ENCODE assay signal across 23 mouse cellular contexts in the genomic region with DNA sequence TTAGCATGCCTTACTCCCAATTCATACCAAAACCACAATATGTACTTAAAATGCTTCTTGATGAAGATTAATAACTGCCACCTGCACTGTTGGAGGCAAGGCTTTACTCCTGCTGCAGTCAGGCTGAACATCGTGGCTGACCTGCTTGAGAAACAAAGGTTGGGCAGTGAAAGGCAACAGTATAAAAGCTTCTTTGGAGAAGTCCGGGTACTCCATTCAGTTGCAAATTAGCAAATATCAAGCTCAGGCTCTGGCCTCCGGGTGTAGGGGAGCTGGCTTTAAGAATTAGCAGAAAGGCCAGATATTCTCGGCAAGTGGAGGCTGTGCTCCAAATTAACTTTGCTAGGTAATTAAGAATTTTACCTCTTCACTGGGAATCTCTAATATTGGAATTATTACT.
A peak's percentile ranks its signal among the peaks of the same experiment; 100 is the strongest.
DNase-seq lines count a peak whose midpoint lies in the region; ATAC-seq and TF ChIP-seq lines count a peak whose summit lies in the region.
"Had no signal": no experiment of that assay in that cellular context is flagged by ENCODE, and none has a peak within 500 bp of the region (broad histone marks: within the 10 kb centered on the region; RNA-seq: fewer than 3 reads in every experiment).

No protein-coding gene starts in this region.

- H3K36me3 ChIP-seq in ES-E14 (ENCODE audit: control insufficient read depth, insufficient read depth, low read length, poor library complexity, severe bottlenecking), result no peaks in the 10 kb centered on the region
- H3K36me3 ChIP-seq in hindbrain, embryonic 13.5 days, result no peaks in the 10 kb centered on the region
- no peaks in the 10 kb centered on the region for H3K36me3 ChIP-seq in hindbrain, embryonic 11.5 days (ENCODE audit: control insufficient read depth, insufficient read depth, low read length)
- H3K36me3 ChIP-seq: embryonic facial prominence, embryonic 13.5 days; embryonic facial prominence, embryonic 15.5 days; forebrain, embryonic 10.5 days; forebrain, embryonic 12.5 days had no signal

- H3K27ac ChIP-seq in ES-E14 (ENCODE audit: insufficient read depth, low read depth, low read length, poor library complexity, severe bottlenecking), result no peak overlapping the region
- no peak overlapping the region for H3K27ac ChIP-seq in hindbrain, embryonic 13.5 days
- H3K27ac ChIP-seq in hindbrain, embryonic 11.5 days (ENCODE audit: low read depth, low read length), result no peak overlapping the region
- H3K27ac ChIP-seq: embryonic facial prominence, embryonic 13.5 days; embryonic facial prominence, embryonic 15.5 days; forebrain, embryonic 10.5 days; forebrain, embryonic 12.5 days had no signal

- WGBS in hindbrain, embryonic 13.5 days, result 21% methylated on average over 4 of the region's 4 CpGs
- WGBS in hindbrain, embryonic 11.5 days, result 40% methylated on average over 4 of the region's 4 CpGs

- ATAC-seq in hindbrain, embryonic 13.5 days (ENCODE audit: low FRiP score), result no peak
- ATAC-seq in hindbrain, embryonic 11.5 days (ENCODE audit: low FRiP score), result no peak
- ATAC-seq: forebrain, embryonic 14.5 days; forebrain, embryonic 16.5 days had no signal

- DNase-seq in ES-CJ7 (ENCODE audit: low read depth, low spot score) (peak; percentile 56), ES-E14 (ENCODE audit: low read depth, low spot score) (peak; percentile 36), ZHBTc4 (ENCODE audit: low read depth, low spot score) (peak; percentile 72)
- DNase-seq in hindbrain, embryonic 11.5 days (ENCODE audit: low spot score), result no peak
- no peak for DNase-seq in left cerebral cortex, adult 11 months (ENCODE audit: low spot score)
- DNase-seq: adrenal gland, adult 2 months; adrenal gland, postnatal 10 days; adrenal gland, postnatal 25 days; cerebellum, adult 11 months; cerebellum, adult 18-20 months; cerebellum, adult 8-10 months; cerebellum, adult 9-11 months; cerebellum, postnatal 14 days; cerebellum, postnatal 36 days; embryo, embryonic 11 days had no signal

- H3K9me3 ChIP-seq in ES-E14 (ENCODE audit: control insufficient read depth, insufficient read depth, low read depth, low read length), result peaks cover 1% of the 10 kb centered on the region; the same call in 1 of the 2 replicates
- H3K9me3 ChIP-seq in hindbrain, embryonic 13.5 days, result peaks cover 11% of the 10 kb centered on the region; the same call in 1 of the 2 replicates
- no peaks in the 10 kb centered on the region for H3K9me3 ChIP-seq in hindbrain, embryonic 11.5 days (ENCODE audit: control insufficient read depth, low read length)
- H3K9me3 ChIP-seq: embryonic facial prominence, embryonic 15.5 days had no signal

- H3K9ac ChIP-seq in ES-E14 (ENCODE audit: insufficient read depth, low read depth, low read length, poor library complexity, severe bottlenecking), result no peak overlapping the region
- no peak overlapping the region for H3K9ac ChIP-seq in hindbrain, embryonic 13.5 days
- H3K9ac ChIP-seq in hindbrain, embryonic 11.5 days (ENCODE audit: low read depth, low read length), result no peak overlapping the region
- H3K9ac ChIP-seq: embryonic facial prominence, embryonic 13.5 days; embryonic facial prominence, embryonic 15.5 days; forebrain, embryonic 12.5 days had no signal

- in situ Hi-C loops in ES-E14 (cut with MboI; ENCODE audit: low sequenced_read_pairs in 2 of 2, unreplicated experiment in 2 of 2), result no loop called here

- no peak overlapping the region for H3K4me2 ChIP-seq in hindbrain, embryonic 13.5 days
- H3K4me2 ChIP-seq in hindbrain, embryonic 11.5 days (replicated peaks; ENCODE audit: low read depth, low read length), result no peak overlapping the region
- H3K4me2 ChIP-seq: embryonic facial prominence, embryonic 13.5 days; embryonic facial prominence, embryonic 15.5 days; forebrain, embryonic 12.5 days had no signal

- H3K27me3 ChIP-seq in hindbrain, embryonic 13.5 days, result no peaks in the 10 kb centered on the region
- no peaks in the 10 kb centered on the region for H3K27me3 ChIP-seq in hindbrain, embryonic 11.5 days (ENCODE audit: control insufficient read depth, insufficient read depth, low read length)
- H3K27me3 ChIP-seq: embryonic facial prominence, embryonic 13.5 days; embryonic facial prominence, embryonic 15.5 days; forebrain, embryonic 12.5 days had no signal

- H3K4me3 ChIP-seq in ES-E14 (ENCODE audit: insufficient read depth in 1 of 2, low read depth in 1 of 2, low read length in 2 of 2, poor library complexity in 1 of 2, severe bottlenecking in 1 of 2), result no peak overlapping the region
- no peak overlapping the region for H3K4me3 ChIP-seq in hindbrain, embryonic 13.5 days
- H3K4me3 ChIP-seq in hindbrain, embryonic 11.5 days (ENCODE audit: low read depth, low read length), result no peak overlapping the region
- H3K4me3 ChIP-seq: embryonic facial prominence, embryonic 13.5 days; embryonic facial prominence, embryonic 15.5 days; erythroblast, embryonic 14.5 days; forebrain, embryonic 10.5 days; forebrain, embryonic 12.5 days had no signal

- H3K4me1 ChIP-seq in ES-E14 (ENCODE audit: control insufficient read depth in 2 of 2, insufficient read depth in 2 of 2, low read length in 2 of 2, poor library complexity in 1 of 2), result no peaks in the 10 kb centered on the region
- H3K4me1 ChIP-seq in hindbrain, embryonic 13.5 days (replicated peaks), result no peaks in the 10 kb centered on the region
- H3K4me1 ChIP-seq in hindbrain, embryonic 11.5 days (replicated peaks; ENCODE audit: control insufficient read depth, insufficient read depth, low read length), result no peaks in the 10 kb centered on the region
- H3K4me1 ChIP-seq: embryonic facial prominence, embryonic 13.5 days; embryonic facial prominence, embryonic 15.5 days; forebrain, embryonic 10.5 days; forebrain, embryonic 12.5 days had no signal

TF ChIP-seq in ES-E14, 5 proteins besides CTCF, POLR2A, EP300 and RAD21:
- no peak for TF ChIP-seq ZNF384 (IDR thresholded peaks at IDR 0.05; ENCODE audit: low read depth, low read length)
- TF ChIP-seq CHD2 (IDR thresholded peaks at IDR 0.05; ENCODE audit: low read depth, low read length), result no peak
- TF ChIP-seq MAFK (IDR thresholded peaks at IDR 0.05; ENCODE audit: insufficient read depth, low read depth, low read length), result no peak
- no peak for TF ChIP-seq HCFC1 (IDR thresholded peaks at IDR 0.05; ENCODE audit: borderline replicate concordance, insufficient read depth, low read length)
TF ChIP-seq in ES-E14: peak in this region for 0.

Comparison
In these comparisons a context has a peak if more than half of its experiments do, and no peak if none do; other contexts are left out.
1. DNase-seq: peak in ES-CJ7 (single experiment), ES-E14 (single experiment) and ZHBTc4 (single experiment); none in hindbrain, embryonic 11.5 days (single experiment) and left cerebral cortex, adult 11 months (single experiment).